Mouse (Mus musculus): ENCODE measurements around the gene Vldlr. TPM values are rescaled to one million over a fixed set of nuclear protein-coding genes. Genes with fewer than 3 reads are reported as not detected.
A peak's percentile ranks its signal among the peaks of the same experiment; 100 is the strongest.

Gene Vldlr
- polyA plus RNA-seq, 1 experiment from 2014 or later = 38.4 TPM

DNA sequence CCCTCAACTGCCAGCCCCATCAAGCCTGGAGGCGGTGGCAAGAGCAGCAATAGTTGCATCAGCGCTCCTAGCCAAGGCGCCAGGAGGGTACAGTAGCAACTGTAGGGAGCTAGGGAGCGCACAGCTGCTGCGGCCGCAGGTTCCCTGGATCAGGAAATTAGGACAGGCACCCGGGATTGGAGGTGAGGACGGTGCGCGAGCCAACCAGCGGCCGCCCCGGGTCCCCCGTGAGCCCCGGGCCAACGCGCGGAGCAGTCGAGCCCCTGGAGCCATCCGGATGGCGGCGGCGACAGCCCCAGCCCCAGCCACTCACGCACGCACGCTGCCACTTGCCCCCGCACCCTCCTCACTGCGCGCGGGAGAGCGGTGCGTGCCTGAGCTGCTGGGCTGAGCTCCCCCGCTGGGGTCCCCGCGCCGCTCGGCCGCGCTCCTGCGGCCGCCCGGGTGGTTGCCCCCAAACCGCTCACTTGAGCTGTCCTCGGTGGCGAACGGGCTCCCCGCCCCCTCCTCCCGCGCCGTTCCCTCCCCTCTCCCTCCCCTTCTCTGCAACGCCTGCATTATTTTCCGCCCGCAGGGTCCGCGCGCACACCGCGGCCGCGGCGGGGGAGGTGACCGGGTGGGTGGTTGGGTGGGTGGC, 601 bp downstream of the Vldlr start:
- peaks cover 38% of the 10 kb centered on the region for H3K4me1 ChIP-seq
- peak; percentile 75 for ATAC-seq (replicated peaks)
- peak overlapping the region; percentile 93 for H3K4me3 ChIP-seq
- no peaks in the 10 kb centered on the region for H3K27me3 ChIP-seq
- H3K36me3 ChIP-seq = no peaks in the 10 kb centered on the region
- H3K27ac ChIP-seq (replicated peaks) = peak overlapping the region; percentile 95
- WGBS = under 1% methylated on average over 60 of the region's 62 CpGs
- peak overlapping the region; percentile 94 for H3K9ac ChIP-seq (replicated peaks)
- peak overlapping the region; percentile 96 for H3K4me2 ChIP-seq (replicated peaks)
- no peaks in the 10 kb centered on the region for H3K9me3 ChIP-seq

DNA sequence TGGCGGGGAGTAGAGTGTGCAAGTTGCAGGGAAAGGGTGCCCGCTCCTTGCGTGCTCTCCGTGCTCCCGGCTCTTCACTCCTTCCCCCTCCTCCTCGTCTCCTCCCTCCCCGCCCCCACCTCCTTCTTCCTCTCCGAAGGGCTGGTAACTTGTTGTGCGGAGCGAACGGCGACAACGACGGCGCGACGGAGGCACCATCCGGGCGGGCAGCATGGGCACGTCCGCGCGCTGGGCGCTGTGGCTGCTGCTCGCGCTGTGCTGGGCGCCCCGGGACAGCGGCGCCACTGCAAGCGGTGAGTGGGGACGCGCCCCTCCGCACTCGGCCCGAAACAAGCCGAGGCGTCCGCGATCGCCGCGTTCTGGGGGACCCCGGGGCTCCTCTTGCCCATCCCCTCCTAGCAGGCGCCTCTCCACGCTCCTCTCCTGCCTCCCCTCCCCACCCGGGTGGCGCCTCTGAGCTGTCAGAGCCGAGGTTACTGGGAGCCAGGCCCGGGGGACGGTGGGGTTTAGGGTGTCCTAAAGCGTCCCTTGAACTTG, 1.2 kb downstream of the Vldlr start:
- Histone ChIP-seq H3K27me3 (no peaks in the 10 kb centered on the region), H3K9ac (replicated peaks) (peak overlapping the region; percentile 94), H3K4me2 (replicated peaks) (peak overlapping the region; percentile 96), H3K27ac (replicated peaks) (peak overlapping the region; percentile 95), H3K36me3 (no peaks in the 10 kb centered on the region), H3K4me3 (peak overlapping the region; percentile 93), H3K9me3 (no peaks in the 10 kb centered on the region), H3K4me1 (peaks cover 38% of the 10 kb centered on the region)
- peak; percentile 79 for ATAC-seq (replicated peaks)
- WGBS = under 1% methylated on average over 49 of the region's 52 CpGs

DNA sequence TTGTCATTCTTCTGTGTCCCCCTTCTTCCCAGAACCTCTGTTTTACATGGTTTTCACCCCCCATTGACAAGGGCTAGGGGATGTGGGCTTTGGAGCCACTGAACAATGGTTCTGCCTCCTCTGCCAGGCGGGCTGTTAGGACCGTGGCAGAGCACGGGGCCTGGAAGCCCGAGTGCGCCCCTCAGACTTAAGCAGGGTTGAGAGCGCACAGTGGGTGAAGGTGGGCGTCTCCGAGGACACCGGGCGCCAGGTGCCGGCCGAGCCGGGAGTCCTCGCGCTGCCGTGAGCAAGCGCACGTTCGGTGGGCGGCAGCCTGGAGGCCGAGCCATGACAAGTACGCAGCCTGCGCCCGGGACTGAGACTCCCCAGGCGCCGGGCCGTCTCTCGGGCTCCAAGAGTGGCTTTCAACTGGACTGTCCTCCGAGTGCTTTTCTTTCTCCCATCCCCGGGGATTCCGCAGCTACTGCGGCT, 1.7 kb downstream of the Vldlr start:
- no peaks in the 10 kb centered on the region for H3K36me3 ChIP-seq
- no peaks in the 10 kb centered on the region for H3K27me3 ChIP-seq
- peaks cover 38% of the 10 kb centered on the region for H3K4me1 ChIP-seq
- ATAC-seq (replicated peaks) = peak; percentile 59
- 0% methylated on average over 32 of the region's 32 CpGs for WGBS
- H3K4me2 ChIP-seq (replicated peaks) = peak overlapping the region; percentile 96
- H3K9me3 ChIP-seq = no peaks in the 10 kb centered on the region
- H3K4me3 ChIP-seq = peak overlapping the region; percentile 93
- peak overlapping the region; percentile 95 for H3K27ac ChIP-seq (replicated peaks)
- H3K9ac ChIP-seq (replicated peaks) = peak overlapping the region; percentile 94

DNA sequence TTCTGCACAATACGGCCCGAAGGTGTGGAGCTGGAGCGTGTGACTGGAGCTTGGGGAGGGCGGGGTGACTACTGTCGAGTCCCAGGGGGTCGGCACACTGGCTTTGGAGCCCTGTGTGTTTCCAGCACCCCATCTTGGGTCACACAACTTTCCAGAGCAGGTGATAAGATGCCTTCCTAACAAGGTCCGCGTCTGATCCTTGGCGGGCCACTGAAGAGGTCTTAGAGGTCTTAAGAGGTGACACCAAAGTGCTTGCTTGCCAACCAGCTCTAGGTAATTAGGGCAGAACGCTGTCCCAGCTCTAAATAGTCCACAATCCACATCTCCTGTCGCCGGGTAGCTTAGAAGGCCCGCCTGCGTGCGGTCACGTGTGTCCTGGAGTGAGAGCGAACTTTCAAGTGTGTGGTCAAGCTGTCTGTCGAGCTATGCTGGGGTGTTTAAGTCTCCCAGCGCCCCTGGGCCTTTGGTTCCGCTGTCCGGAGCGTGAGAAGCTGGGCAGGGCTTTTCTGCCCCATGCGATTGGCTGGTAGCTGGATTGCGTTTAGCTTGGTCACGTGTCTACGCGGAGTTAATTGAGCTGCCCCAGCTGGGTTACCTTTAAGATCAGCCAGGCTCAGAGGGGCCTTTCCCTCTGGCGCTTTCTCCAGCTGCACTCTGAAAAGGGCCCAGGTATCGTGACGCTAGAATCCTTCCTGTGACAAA, 2.4 kb downstream of the Vldlr start:
- H3K4me1 ChIP-seq = peaks cover 38% of the 10 kb centered on the region
- WGBS = under 1% methylated on average over 30 of the region's 30 CpGs
- H3K36me3 ChIP-seq = no peaks in the 10 kb centered on the region
- H3K9me3 ChIP-seq = no peaks in the 10 kb centered on the region
- no peaks in the 10 kb centered on the region for H3K27me3 ChIP-seq
- peak overlapping the region; percentile 93 for H3K4me3 ChIP-seq
- H3K9ac ChIP-seq (replicated peaks) = peak overlapping the region; percentile 94
- peak overlapping the region; percentile 95 for H3K27ac ChIP-seq (replicated peaks)
- ATAC-seq (replicated peaks) = 0 out of 2 replicates have a peak, but pooled peaks have one; percentile 17
- H3K4me2 ChIP-seq (replicated peaks) = peak overlapping the region; percentile 96

DNA sequence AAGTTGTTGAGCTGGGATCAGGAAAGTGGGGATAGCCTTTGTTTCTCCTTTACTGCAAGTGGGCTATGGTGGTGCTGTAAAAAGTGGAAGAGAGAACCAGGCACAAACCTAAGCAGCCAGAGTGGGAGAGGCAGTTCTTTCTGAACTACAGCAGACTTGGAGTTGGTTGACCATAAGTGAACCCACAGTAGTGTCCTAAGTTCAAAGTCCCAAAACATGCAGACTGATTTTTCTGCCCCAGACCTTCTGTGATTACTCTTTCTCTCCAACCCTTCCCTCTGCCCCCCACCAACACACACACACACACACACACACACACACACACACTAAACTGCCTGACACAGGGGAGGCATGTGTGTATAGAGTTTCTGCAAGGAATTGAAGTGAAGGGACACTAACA, 3.3 kb downstream of the Vldlr start:
- no peaks in the 10 kb centered on the region for H3K36me3 ChIP-seq

DNA sequence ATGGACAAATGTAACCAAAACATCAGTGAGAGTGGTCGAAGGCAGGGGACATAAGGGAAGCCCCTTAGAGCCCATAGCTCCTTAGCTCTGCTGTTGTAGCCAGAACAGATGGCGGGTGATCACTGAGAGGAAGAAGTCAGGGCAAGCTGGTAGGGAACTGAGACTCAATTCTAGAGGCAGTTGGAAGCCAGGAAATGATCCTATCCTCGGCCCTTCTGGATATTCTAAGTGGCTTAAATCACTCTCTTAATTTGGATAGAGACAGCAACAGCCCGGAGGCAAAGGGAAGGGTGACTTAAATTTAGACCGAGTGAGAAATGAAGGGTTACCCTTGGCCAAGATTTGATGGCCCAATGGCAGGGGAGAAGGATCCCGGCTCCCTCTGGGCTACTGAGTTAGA, 6.8 kb downstream of the Vldlr start:
- peaks cover 23% of the 10 kb centered on the region for H3K4me1 ChIP-seq
- 89% methylated on average over 6 of the region's 6 CpGs for WGBS
- H3K36me3 ChIP-seq = no peaks in the 10 kb centered on the region
- ATAC-seq (replicated peaks) = no peak
- H3K4me2 ChIP-seq (replicated peaks) = no peak overlapping the region
- no peaks in the 10 kb centered on the region for H3K27me3 ChIP-seq
- H3K9ac ChIP-seq (replicated peaks) = no peak overlapping the region
- H3K9me3 ChIP-seq = no peaks in the 10 kb centered on the region
- H3K27ac ChIP-seq (replicated peaks) = no peak overlapping the region
- H3K4me3 ChIP-seq = no peak overlapping the region

More for the DNA sequence above, 3.3 kb downstream of the Vldlr start:
- peaks cover 38% of the 10 kb centered on the region for H3K4me1 ChIP-seq
- ATAC-seq (replicated peaks) = no peak
- H3K4me3 ChIP-seq = peak overlapping the region; percentile 93
- no peak overlapping the region for H3K9ac ChIP-seq (replicated peaks)
- no peaks in the 10 kb centered on the region for H3K27me3 ChIP-seq
- H3K4me2 ChIP-seq (replicated peaks) = peak overlapping the region; percentile 96
- no peak overlapping the region for H3K27ac ChIP-seq (replicated peaks)
- H3K9me3 ChIP-seq = no peaks in the 10 kb centered on the region

DNA sequence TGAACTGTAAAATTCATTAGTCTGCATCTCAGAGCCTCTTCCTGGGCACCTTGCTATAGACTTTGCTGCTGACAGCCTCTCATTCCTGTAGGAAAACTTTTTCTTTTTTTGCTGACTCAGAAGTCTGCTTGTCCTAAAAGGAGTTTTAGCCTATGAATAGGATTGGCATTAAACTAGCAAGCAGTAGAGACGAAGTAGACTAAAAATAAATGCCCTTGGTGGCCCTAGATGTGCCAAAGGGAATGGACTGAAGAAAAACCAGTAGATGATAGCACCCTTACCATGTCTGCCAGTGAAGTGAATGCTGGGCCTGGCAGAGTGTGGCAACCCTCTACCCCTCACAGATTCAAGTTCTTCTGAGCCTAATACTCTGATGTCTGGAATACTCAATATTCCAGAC, 8.1 kb downstream of the Vldlr start:
- no peak for ATAC-seq (replicated peaks)
- Histone ChIP-seq H3K4me1 (peaks cover 10% of the 10 kb centered on the region), H3K36me3 (no peaks in the 10 kb centered on the region), H3K9me3 (no peaks in the 10 kb centered on the region), H3K4me2 (replicated peaks) (no peak overlapping the region), H3K9ac (replicated peaks) (no peak overlapping the region), H3K27ac (replicated peaks) (no peak overlapping the region), H3K4me3 (no peak overlapping the region), H3K27me3 (no peaks in the 10 kb centered on the region)
- 45% methylated on average over 1 of the region's 1 CpGs for WGBS

DNA sequence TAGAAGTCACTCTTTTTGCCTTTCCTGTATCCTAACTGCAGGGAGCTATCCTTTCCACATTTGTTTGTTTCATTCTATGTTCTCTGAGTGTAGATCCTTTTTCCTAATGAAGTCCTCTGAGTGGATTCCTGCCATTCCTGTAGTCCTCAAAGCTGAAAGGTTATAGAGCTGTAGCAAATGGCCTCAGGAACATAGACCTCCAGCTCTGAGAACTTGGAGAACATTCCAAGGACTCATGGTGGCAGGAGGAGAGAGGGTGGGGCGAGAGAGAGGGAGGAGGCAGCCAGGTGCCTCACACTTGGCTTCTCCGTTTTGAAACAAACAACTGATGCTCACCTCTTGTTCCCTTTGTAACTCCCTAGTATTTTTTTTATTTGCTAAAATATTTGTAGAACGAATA, 10.3 kb downstream of the Vldlr start:
- H3K4me2 ChIP-seq (replicated peaks) = no peak overlapping the region
- no peaks in the 10 kb centered on the region for H3K9me3 ChIP-seq
- peaks cover 11% of the 10 kb centered on the region; the same call in 1 of the 2 replicates for H3K36me3 ChIP-seq
- H3K9ac ChIP-seq (replicated peaks) = no peak overlapping the region
- no peak overlapping the region for H3K4me3 ChIP-seq
- H3K27me3 ChIP-seq = no peaks in the 10 kb centered on the region
- no peak for ATAC-seq (replicated peaks)
- H3K27ac ChIP-seq (replicated peaks) = no peak overlapping the region
- H3K4me1 ChIP-seq = no peaks in the 10 kb centered on the region
- 62% methylated on average over 3 of the region's 3 CpGs for WGBS

DNA sequence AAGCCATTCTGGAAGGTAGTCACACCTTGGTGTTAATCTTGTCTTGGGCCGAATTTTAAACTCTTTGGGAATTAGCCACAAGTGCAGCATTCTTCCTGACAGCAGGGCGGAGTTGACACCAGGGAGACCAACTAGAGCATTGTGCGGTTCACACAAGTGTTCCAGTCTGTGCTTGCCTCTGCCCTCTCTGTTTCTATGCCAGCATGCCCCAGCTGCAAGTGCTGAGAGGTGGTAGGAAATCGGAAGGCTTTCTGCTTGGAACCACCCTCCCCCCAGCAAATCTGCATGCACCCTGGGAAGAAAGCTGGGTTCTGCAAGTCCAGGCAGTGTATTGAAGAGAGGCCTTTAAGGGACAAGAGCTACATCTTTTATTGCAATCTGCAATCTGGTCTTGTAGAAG, 10.8 kb downstream of the Vldlr start:
- H3K9me3 ChIP-seq = no peaks in the 10 kb centered on the region
- H3K9ac ChIP-seq (replicated peaks) = no peak overlapping the region
- H3K27ac ChIP-seq (replicated peaks) = no peak overlapping the region
- 54% methylated on average over 4 of the region's 4 CpGs for WGBS
- H3K27me3 ChIP-seq = no peaks in the 10 kb centered on the region
- no peak for ATAC-seq (replicated peaks)
- H3K4me3 ChIP-seq = no peak overlapping the region
- peaks cover 16% of the 10 kb centered on the region; the same call in 1 of the 2 replicates for H3K36me3 ChIP-seq
- no peak overlapping the region for H3K4me2 ChIP-seq (replicated peaks)
- H3K4me1 ChIP-seq = no peaks in the 10 kb centered on the region

DNA sequence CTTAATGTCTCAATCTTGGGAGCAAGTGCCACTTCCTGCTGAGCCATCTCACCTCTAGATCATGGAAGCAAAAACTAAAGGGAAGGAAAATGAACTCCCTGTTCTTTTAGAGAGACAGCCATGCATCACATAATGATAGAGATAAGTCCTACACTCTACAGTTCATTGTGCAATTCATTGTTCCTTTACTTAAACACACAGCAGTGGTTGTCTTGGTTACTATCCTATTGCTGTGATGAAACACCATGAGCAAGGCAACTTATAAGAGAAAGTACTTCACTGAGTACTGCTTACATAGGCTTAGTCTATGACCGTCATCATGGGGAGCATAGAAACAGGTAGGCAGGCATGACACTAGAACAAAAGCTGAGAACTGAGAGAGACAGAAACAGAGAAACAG, 12.0 kb downstream of the Vldlr start:
- Histone ChIP-seq H3K4me3 (no peak overlapping the region), H3K4me2 (replicated peaks) (no peak overlapping the region), H3K9ac (replicated peaks) (no peak overlapping the region), H3K4me1 (no peaks in the 10 kb centered on the region), H3K9me3 (no peaks in the 10 kb centered on the region), H3K27me3 (no peaks in the 10 kb centered on the region), H3K27ac (replicated peaks) (no peak overlapping the region), H3K36me3 (peaks cover 24% of the 10 kb centered on the region; the same call in 1 of the 2 replicates)
- no peak for ATAC-seq (replicated peaks)
- WGBS = 94% methylated on average over 1 of the region's 1 CpGs

DNA sequence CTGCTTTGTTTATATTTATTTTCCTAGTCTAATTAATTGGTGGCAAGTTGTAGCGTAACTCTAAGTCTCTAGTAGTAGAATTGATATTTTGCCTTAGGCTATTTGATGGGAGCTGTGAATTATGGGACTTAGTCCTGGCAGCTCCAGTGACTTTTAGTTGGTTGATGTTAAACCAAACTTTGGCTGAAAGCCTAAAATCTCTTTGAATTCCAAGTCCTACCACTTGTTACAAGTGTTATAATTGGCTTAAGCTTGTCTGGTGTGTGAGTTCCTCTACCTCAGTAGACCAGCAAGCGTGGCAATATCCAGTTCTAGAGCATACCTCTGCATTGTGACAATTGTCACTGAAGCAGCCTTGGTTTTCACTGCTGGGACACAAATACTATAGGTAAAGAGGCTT, 17.1 kb downstream of the Vldlr start:
- Histone ChIP-seq H3K9ac (replicated peaks) (no peak overlapping the region), H3K4me1 (no peaks in the 10 kb centered on the region), H3K27ac (replicated peaks) (no peak overlapping the region), H3K36me3 (peaks cover 45% of the 10 kb centered on the region), H3K27me3 (no peaks in the 10 kb centered on the region), H3K9me3 (no peaks in the 10 kb centered on the region), H3K4me3 (no peak overlapping the region), H3K4me2 (replicated peaks) (no peak overlapping the region)
- WGBS = 75% methylated on average over 2 of the region's 2 CpGs
- no peak for ATAC-seq (replicated peaks)

DNA sequence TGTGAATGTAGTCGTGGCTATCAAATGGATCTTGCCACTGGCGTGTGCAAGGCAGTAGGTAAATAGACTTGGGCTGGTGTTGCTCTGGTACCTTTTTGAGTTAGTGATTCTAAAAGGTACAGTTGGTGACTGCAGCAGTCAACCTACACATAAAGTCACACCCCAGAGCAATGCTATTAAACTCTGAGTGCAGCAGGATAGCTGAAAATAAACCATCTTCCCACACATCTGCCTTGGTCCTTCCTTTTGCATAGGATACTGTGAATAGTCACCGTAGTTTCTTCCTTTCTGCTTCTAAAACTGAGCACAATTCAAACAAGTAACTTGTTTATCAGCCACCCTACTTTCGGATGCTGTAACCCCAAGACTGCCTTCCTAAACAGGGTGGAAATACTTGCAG, 23.6 kb downstream of the Vldlr start:
- WGBS = 98% methylated on average over 4 of the region's 4 CpGs
- no peaks in the 10 kb centered on the region for H3K9me3 ChIP-seq
- peaks cover 77% of the 10 kb centered on the region for H3K36me3 ChIP-seq
- no peaks in the 10 kb centered on the region for H3K4me1 ChIP-seq
- H3K27me3 ChIP-seq = no peaks in the 10 kb centered on the region
- no peak overlapping the region for H3K4me2 ChIP-seq (replicated peaks)
- ATAC-seq (replicated peaks) = no peak
- no peak overlapping the region for H3K9ac ChIP-seq (replicated peaks)
- H3K4me3 ChIP-seq = no peak overlapping the region
- H3K27ac ChIP-seq (replicated peaks) = no peak overlapping the region

Measured in forebrain, embryonic 15.5 days (tissue).